Mouse (Mus musculus) ES-Bruce4 (cell line): ENCODE measurements around the gene Dnah11. TPM values are rescaled to one million over a fixed set of nuclear protein-coding genes. Genes with fewer than 3 reads are reported as not detected.

Experiments used
- H3K27ac ChIP-seq: 2 replicates; pipeline ENCODE4 v1.5.1; 2012; ENCODE audit warnings: low read length, inconsistent platforms; ENCODE audit not compliant: insufficient read depth
- H3K27me3 ChIP-seq: 2 replicates; pipeline ENCODE4 v1.6.1; 2012; ENCODE audit warnings: mild to moderate bottlenecking, low read length, inconsistent platforms; ENCODE audit not compliant: control insufficient read depth, poor library complexity, insufficient read depth, severe bottlenecking
- H3K36me3 ChIP-seq: 2 replicates; pipeline ENCODE4 v1.6.1; 2012; ENCODE audit warnings: inconsistent platforms, mild to moderate bottlenecking, low read length, moderate library complexity; ENCODE audit not compliant: control insufficient read depth, poor library complexity, insufficient read depth, severe bottlenecking
- H3K4me1 ChIP-seq: one replicate; pipeline ENCODE4 v1.8.1; 2011; ENCODE audit warnings: low read length; ENCODE audit not compliant: control insufficient read depth, insufficient read depth
- H3K4me3 ChIP-seq: 2 replicates; pipeline ENCODE4 v1.5.1; 2011; ENCODE audit warnings: low read depth, mild to moderate bottlenecking, low read length
- H3K9ac ChIP-seq: 2 replicates; pipeline ENCODE4 v1.6.1; 2012; ENCODE audit warnings: low read depth, mild to moderate bottlenecking, inconsistent platforms; ENCODE audit not compliant: poor library complexity, severe bottlenecking
- H3K9me3 ChIP-seq: replicated peaks from 2 replicates; pipeline ENCODE4 v1.6.1; 2012; ENCODE audit warnings: mild to moderate bottlenecking, low read length, inconsistent platforms; ENCODE audit not compliant: control insufficient read depth, poor library complexity, insufficient read depth, severe bottlenecking
- CTCF ChIP-seq: IDR thresholded peaks from one replicate; pipeline ENCODE4 v1.8.1; 2011; ENCODE audit warnings: low read depth, low read length
- EP300 ChIP-seq: IDR thresholded peaks from 2 replicates; pipeline ENCODE4 v1.6.1; 2011; ENCODE audit warnings: low read depth, low read length; ENCODE audit not compliant: insufficient read depth
- POLR2A ChIP-seq: IDR thresholded peaks from one replicate; pipeline ENCODE4 v1.8.1; 2011; ENCODE audit warnings: low read length; ENCODE audit not compliant: insufficient read depth
- polyA plus RNA-seq: library from polyadenylated mRNA; stranded (reverse); fragments of >200 nt; gene quantifications from 2 replicates; pipeline ENCODE4 v1.2.4, GENCODE M21; 2011; ENCODE audit warnings: low read depth; ENCODE audit not compliant: missing spikeins, insufficient read depth, insufficient read length

Gene Dnah11
- polyA plus RNA-seq, 1 experiment, result 0.07 TPM

GRCm38 (mm10) chr12:118107719-118108118 is 91.1 kb downstream of the Dnah11 start:
- Histone ChIP-seq H3K4me1 (no peaks in the 10 kb centered on the region), H3K9me3 (no peaks in the 10 kb centered on the region), H3K4me3 (no peak overlapping the region), H3K36me3 (no peaks in the 10 kb centered on the region), H3K27ac (no peak overlapping the region), H3K27me3 (no peaks in the 10 kb centered on the region), H3K9ac (no peak overlapping the region)
- TF ChIP-seq EP300, result no peak
- no peak for TF ChIP-seq CTCF
- TF ChIP-seq POLR2A, result no peak

DNA sequence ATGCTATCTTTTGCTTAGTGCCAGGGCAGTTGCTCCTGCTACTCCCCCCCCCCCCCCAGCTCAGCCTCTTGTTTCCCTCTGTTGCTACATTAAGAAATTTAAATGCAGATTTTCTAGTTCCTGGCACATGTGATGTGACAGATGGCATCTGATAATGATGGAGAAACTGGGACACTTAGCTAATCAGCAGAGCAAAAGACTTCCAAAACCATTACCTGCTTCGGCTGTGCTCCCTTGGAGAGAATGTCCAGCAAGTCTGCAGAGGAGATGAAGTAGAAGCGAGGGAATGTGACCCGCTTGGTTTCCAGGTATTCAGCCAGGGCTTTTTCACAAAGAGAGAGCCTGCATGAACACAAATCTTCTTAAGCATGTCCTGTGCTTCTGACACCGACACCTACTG is 94.3 kb downstream of the Dnah11 start:
- no peaks in the 10 kb centered on the region for H3K4me1 ChIP-seq

DNA sequence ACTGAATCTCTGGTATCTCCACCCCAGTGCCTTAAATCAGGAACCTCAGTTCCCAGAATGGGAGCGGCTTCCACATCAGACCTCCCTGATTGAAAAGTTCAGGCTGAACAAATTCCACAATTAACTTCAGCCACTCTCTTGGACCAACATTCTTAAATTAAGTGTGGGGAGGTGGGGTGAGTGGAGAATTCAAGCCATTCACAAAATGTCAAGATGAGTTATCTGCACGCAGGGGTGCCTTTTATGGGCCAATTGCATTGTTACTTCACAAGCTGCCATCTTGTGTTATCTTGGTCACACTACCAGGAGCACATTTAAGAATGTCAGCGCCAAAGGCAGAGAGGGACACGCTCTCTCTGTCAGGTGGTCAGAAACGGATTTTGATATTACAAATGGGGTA is 99.1 kb downstream of the Dnah11 start:
- Histone ChIP-seq H3K9me3 (no peaks in the 10 kb centered on the region), H3K27ac (no peak overlapping the region), H3K9ac (no peak overlapping the region), H3K27me3 (no peaks in the 10 kb centered on the region), H3K4me3 (no peak overlapping the region), H3K4me1 (no peaks in the 10 kb centered on the region), H3K36me3 (no peaks in the 10 kb centered on the region)
- no peak for TF ChIP-seq CTCF
- TF ChIP-seq POLR2A, result no peak
- TF ChIP-seq EP300, result no peak

More for the DNA sequence above, 94.3 kb downstream of the Dnah11 start:
- Histone ChIP-seq H3K9ac (no peak overlapping the region), H3K36me3 (no peaks in the 10 kb centered on the region), H3K9me3 (no peaks in the 10 kb centered on the region), H3K4me3 (no peak overlapping the region), H3K27me3 (no peaks in the 10 kb centered on the region), H3K27ac (no peak overlapping the region)
- TF ChIP-seq EP300 (no peak), POLR2A (no peak), CTCF (no peak)

- Histone ChIP-seq H3K36me3 (no peaks in the 10 kb centered on the region), H3K9me3 (no peaks in the 10 kb centered on the region), H3K9ac (no peak overlapping the region), H3K27me3 (no peaks in the 10 kb centered on the region), H3K4me3 (no peak overlapping the region), H3K4me1 (no peaks in the 10 kb centered on the region), H3K27ac (no peak overlapping the region)
- TF ChIP-seq POLR2A (no peak), EP300 (no peak), CTCF (no peak)
These were observed 100.6 kb downstream of the Dnah11 start for GRCm38 (mm10) chr12:118098257-118098656.

GRCm38 (mm10) chr12:118094946-118095345 is 103.9 kb downstream of the Dnah11 start:
- H3K9ac ChIP-seq, result no peak overlapping the region
- no peak overlapping the region for H3K27ac ChIP-seq
- no peak for TF ChIP-seq POLR2A
- TF ChIP-seq CTCF, result no peak
- TF ChIP-seq EP300, result no peak

DNA sequence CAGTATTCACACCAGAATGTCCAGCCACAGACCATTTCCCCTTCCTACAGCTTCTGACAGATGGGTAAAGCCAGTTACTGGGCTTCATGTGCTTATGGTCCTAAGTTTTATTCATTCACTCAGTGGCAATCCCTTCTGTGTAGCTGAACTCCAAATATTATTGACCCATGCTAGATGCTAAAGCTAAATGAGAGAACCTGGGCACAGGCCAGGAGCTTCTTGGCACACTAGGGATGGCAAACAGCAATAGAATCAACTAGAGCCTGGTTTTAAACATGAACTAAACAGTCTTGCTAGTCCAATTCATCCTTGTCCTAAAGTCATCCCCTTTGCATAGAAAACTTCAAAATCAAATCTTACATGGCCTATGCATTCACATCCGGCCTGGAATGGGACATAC is 113.6 kb downstream of the Dnah11 start:
- Histone ChIP-seq H3K4me3 (no peak overlapping the region), H3K9me3 (no peaks in the 10 kb centered on the region), H3K4me1 (no peaks in the 10 kb centered on the region), H3K9ac (no peak overlapping the region), H3K27ac (no peak overlapping the region), H3K36me3 (no peaks in the 10 kb centered on the region), H3K27me3 (no peaks in the 10 kb centered on the region)
- TF ChIP-seq POLR2A, result no peak
- TF ChIP-seq CTCF, result no peak
- TF ChIP-seq EP300, result no peak

More at GRCm38 (mm10) chr12:118094946-118095345, 103.9 kb downstream of the Dnah11 start:
- no peak overlapping the region for H3K4me3 ChIP-seq
- no peaks in the 10 kb centered on the region for H3K4me1 ChIP-seq
- no peaks in the 10 kb centered on the region for H3K27me3 ChIP-seq
- H3K36me3 ChIP-seq, result no peaks in the 10 kb centered on the region
- no peaks in the 10 kb centered on the region for H3K9me3 ChIP-seq
